Mouse (Mus musculus) adrenal gland, postnatal 4 days (tissue): ENCODE measurements around the gene Pa2g4. TPM values are rescaled to one million over a fixed set of nuclear protein-coding genes. Genes with fewer than 3 reads are reported as not detected.
A peak's percentile ranks its signal among the peaks of the same experiment; 100 is the strongest.

Source experiments
- DNase-seq, 2 experiments: peaks; one replicate each; pipeline ENCODE4 v3.0.0; 2021 to 2022; ENCODE audit warnings: low spot score in 2 of 2, mixed read lengths in 2 of 2
- total RNA-seq, 2 experiments: library from RNA; stranded (reverse); gene quantifications; 2 replicates each; pipeline ENCODE4 v1.2.3; 2021

Gene Pa2g4
- total RNA-seq, 2 experiments from 2014 or later, result 112 to 119 TPM

DNA sequence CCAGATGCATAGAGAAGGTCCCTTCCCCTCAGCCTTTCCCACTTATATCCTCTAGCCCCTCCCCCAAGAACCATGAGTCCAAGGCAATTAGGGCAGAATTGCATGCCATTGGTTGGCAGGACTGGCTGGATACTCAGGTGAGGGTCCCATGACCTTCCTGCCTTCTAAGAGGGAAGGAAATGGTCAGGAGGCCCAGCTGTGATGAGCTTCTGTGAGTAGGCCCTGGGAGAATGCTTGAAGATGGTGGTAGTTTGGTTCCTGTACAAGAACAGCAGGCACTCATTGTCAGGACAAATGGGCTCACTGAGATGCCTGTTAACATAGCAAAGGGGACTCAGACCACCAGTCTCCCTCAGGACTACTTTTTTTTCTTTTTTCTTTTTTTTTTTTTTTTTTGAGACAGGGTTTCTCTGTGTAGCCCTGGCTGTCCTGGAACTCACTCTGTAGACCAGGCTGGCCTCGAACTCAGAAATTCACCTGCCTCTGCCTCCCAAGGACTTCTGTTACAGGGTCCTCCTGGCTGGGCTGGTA is 27.4 kb downstream of the Pa2g4 start:
- DNase-seq, result no peak

DNA sequence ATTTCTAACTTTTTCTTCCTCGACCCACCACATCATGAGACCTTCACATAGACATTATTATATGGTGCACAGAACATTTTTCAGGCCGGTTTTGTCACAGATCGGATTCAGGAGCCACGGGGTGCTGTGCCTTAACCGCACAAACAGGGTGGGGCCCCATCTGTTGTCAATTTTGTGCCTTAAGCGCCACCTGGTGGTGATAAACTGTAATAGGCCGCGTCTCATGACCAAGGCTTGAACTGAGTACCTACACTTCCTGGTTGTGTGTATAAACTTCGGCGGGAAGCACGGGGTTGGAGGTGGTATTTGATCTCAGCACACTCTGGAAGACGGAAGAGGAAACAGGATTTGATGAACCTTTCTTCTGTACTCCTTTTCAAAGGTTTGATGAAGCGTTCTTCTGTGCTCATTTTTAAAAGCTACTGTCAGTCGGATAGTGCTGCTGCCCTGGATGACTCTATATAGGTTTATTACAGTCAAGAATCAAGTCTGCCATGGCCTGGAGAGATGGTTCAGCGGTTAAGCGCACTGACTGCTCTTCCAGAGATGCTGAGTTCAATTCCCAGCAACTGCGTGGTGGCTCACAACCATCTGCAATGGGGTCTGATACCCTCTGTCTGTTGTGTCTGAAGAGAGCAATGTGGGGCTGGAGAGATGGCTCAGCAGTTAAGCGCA is 29.4 kb downstream of the Pa2g4 start:
- DNase-seq, result peak; percentile 64 to 81

DNA sequence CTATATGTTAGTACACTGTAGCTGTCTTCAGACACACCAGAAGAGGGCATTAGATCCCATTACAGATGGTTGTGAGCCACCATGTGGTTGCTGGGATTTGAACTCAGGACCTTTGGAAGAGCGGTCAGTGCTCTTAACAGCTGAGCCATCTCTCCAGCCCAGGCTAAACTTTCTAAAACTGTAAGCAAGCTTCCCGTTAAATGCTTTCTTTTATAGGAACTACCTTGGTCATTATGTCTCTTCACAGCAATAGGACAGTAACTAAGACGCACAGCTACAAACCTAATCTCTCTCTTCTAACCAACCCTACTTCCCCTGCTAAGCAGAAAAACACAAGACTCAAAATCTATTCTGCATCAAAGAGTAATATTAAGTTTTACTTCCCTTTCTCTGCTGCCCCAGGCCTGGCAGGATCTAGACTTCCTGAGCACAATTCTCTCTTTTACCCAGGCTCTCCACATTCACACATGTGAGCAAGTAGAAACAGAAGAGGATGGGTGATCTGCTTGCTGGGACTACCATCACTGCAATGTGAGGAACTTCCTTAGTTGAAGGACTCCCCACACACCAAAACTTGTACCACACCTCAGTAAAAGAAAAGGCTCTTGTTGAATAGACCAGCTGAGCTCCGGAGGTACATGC is 30.0 kb downstream of the Pa2g4 start:
- DNase-seq, result no peak

DNA sequence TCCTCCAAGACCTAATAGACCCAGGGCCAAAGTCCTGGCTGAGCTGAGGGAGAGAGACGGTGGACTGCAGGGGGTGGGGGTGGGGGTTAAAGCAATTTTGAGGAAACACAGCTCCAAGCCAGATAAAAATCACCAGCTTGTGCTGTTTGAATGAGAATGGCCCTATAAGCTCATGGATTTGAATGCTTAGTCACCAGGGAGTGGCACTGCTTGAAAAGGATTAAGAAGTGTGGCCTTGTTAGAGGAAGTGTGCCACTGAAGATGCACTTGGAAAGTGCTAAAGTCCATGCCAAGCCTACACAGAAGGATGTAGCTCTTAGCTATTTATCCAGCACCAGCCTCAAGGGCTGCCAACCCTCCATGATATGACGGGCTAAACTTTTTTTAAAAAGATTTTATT is 30.6 kb downstream of the Pa2g4 start:
- DNase-seq, result no peak

DNA sequence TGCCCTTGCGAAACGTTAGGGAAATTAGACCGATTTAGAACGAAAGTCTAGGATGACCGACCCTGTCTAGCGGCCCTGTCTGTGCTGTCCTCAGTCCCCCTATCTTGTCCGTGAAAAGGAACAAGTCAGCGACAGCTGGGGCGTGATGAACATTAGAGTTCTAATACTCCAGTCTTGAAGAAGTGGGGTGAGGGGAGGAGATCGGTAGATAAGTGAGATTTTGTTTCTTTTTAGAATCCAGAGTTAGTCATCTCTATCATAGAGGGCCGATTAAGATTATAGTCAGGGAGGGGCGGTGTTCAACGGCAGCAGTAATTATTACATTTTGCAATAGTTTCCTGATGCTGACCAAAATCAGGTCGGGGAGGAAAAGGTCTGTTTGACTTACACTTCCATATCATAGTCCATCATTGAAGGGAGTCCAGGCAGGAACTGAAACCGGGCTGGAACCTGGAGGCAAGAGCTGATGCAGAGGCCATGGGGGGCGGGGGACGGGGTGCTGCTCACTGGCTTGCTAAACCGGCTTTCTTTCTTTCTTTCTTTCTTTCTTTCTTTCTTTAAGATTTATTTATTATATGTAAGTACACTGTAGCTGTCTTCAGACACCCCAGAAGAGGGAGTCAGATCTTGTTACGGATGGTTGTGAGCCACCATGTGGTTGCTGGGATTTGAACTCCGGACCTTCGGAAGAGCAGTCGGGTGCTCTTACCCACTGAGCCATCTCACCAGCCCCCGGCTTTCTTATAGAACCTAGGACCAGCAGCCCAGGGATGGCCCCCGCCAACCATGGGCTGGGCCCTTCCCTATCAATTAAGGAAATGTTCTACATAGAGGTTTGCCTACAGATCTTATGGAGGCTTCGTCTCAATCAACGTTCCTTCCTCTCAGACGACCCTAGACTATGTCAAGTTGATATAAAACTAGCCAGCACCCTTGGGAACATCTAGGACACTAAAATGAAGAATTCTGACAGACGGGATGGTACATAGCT is 39.1 kb downstream of the Pa2g4 start:
- DNase-seq, result no peak

DNA sequence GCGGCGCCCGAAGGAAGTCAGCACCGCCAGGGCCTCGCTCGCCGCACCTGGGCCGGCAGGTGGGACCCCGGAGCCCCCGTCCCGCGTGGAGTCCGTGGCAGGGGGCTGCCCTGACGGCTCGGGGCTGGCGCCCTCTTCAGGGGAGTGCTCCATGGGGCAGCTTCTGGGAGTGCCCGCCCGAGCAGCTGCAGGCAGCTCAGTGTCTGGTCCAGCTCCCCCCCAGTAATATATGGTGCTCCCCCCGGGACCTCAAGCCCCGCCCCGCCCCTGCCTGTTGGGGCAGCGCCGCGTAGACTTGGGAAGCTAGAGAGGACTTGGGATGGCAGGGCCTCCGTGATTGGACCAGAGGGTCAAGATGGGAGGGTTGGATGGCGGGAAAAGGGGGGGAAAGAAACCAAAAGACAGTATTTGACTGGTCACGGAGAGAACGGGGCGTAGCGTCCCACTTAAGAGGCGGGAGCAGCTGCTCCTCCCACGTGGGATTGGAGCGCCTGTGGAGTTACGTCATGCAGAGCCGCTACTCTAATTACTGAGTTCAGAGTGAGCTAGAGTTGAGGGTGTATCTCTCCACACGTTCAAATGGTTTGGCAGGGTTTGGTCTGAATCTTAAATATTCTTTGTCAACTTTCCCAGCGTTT is 40.0 kb downstream of the Pa2g4 start, which contains the start of gene Esyt1:
Gene Esyt1 (minus strand): TSS at position 201 of the 638 bp plus-strand sequence.
- DNase-seq, result peak; percentile 66 to 88

DNA sequence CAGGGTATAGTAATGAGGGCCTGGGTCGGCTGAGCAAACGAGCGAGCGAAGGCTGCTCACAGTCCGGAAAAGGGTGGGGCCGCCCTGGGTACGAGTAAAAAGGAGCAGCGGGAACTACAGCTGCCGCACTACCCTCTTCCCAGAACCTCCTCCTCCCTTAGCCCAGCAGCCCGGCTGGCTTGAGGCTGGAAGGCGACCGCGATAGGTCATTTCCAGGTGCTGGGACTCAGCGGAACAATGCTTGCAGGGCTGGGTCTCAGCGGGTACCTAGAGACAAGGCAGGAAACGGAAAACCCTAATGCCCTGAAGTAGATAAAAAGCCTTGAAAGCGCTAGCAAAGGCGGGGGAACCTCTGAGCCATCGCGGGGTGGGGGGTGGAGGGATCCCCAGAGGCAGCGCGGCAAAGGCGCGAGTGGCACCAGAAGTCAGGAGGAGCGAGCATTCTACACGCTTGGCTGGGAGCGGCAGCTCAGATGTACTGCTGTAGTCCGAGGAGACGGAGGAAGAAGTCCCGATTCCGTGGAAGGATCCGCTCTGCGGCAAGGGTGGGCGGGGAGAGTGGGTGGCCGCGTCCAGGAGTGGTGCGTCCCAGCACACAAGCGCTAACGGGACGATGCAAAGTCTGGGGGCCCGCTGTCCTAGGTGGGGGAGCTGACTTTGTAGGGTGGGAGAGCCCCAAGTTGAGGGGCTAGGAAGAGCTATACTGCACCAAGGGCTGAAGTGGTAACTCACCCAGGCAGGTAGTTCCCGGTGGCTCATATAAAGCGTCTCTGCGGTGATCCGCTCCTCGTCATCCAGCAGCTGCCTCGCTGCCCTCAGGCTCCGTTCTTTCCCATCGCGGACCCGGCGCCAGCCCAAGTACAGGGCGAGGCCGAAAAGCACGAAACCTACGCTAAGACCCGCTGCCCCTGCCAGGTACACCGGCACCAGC is 40.8 kb downstream of the Pa2g4 start:
- DNase-seq, result peak in 1 of 2 experiments; percentile 37

DNA sequence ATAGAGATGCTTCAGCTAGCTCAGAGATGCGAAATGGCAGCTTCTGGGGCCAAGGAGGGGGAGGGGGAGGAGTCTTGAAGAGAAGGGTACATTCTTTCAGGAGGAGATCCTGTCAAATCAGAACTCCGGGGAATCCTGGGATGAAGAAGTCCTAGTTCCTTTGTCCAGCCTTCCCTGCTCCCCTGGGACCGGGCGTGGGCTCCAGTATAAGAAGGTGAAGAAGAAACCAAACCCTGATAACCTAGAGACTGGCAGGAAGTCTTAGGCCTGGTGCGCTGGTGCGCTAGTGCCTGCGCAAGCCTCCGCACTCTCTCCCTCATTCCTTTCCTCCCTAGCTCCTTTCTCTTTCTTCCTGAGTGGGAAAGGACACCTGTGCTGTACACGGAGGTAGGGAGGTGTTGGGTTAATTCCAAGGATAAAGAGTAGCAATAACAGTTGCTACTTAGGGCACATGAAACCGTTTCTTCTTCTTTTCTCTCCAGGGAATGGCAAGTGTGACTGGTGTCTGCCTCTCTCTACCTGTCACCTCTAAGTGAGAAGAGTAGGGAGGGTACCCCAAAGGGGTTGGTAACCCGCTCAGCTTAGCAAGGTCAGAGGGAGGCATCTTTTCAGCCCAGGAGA is 41.6 kb downstream of the Pa2g4 start:
- no peak for DNase-seq

DNA sequence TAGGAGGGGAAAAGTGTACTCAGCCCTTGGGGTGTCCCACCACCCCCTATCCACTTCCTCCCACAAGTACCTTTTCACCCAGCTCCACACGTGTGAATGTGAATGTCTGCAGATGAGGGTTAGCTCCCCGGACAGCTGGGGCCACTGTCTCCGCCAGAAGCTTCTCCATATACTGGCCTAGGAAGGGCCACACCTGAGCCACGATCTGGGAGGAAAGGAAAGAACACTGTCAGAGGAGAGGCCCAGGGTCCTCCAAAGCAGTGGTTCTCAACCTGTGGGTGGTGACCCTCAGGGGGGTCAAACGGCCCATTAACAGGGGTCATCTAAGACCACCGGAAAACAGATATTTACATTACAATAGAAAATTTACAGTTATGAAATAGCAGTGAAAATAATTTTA is 43.4 kb downstream of the Pa2g4 start:
- DNase-seq, result no peak

DNA sequence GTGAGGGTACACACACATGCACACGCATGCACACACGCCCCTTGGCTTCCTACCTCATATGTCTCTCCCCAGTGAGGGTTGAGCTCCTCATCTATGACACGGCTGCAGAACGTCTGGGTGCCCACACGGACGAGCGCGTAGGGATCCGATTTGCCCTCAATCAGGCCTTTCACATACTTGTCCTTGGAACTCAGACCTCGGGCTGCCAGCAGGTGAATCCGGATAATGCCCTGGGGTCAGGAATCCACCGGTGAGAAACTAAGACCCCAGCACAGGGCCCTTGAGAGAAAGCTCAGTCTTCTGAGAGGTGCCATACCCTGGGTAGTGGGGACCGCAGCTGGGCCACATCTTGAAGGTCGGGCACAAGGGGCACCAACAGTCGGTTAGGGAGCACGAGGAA is 45.2 kb downstream of the Pa2g4 start:
- no peak for DNase-seq

DNA sequence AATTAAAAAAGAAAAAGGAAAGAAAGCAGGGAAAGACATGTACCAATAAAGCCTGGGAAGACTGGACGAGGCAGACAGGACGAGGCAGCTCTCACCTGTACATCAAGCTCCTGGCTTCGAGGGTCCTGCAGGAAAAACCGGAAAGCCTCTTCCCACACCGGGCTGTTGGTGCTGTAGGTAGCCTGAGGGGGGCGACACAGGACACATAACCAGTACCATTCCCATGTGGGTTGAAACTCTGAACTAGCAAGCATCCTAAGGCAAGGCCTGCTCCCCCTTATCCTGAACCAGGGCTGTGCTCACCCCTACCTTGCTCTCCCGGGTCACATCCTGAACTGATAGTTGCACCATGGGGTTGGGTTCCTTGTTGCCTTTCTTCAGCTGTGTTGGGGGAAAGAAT is 47.0 kb downstream of the Pa2g4 start:
- DNase-seq, result no peak

DNA sequence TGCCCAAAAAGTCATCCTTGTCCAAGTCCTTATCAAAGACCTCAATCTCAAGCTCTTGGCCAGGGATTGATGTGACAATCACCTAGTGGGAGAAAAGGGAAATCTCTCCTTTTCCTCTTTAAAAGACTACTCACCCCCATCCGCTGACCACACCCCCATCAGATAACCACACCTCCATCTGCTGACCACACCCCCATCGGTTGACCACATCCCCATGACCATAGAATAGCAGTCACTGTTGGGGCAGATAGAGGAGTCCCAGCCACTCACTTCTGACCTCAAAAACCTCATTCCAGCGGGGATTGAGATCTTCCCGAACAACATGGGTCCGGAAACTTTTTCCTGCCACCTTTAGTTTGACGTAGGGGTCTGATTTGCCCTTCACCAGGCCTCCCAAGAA is 49.1 kb downstream of the Pa2g4 start:
- no peak for DNase-seq

DNA sequence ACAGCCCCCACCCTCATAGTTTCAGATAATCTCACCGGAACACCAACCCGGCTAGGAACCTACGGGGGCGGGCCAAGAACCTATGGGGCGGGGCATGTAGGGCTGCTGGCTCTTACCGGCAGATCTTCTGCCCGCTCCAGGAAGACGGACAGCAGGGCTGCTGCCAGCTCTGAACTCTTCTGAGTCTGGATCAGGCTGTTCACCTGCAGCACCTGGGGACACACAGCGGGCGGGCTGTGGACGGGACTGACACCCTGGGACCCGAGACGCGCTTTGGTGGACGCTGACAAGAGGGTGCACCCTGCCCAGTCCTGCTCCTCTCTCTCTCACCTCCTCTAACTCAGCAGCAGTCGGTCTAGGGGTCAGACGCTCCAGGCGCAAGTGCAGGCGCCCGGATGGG is 49.8 kb downstream of the Pa2g4 start:
- DNase-seq, result no peak

DNA sequence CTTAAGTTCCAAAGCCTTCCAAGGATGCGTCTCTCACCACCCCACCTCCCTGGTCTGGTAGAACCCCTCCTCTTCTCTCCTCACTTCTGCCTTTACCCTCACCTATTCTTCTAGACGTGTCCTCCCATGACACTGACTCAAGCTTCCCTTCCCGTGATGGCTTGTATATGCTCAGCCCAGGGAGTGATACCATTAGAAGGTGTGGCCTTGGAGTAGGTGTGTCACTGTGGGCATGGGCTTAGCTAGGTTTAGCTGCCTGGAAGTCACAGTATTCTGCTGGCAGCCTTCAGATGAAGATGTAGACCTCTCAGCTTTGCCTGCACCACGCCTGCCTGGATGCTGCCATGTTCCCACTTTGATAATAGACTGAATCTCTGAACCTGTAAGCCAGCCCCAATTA is 50.7 kb downstream of the Pa2g4 start:
- DNase-seq, result no peak

DNA sequence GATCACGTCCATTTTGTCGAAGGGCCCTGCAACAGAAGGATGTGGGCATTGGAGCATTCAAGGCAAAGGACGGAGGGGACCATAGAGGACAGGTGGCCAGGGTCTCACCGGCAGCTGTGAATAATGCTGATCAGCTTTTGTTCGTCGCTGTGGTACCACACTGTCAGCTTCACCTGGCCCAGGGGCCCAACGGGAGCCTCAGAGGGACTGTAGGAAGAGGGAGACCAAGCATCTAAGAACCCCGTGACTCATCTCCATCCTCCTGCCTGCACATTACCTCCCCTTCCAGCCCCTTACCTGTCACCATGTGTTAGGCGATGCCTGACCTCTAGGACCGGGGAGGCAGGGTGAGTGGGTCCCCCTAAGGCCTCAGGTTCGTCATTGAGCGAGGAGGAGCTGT is 54.0 kb downstream of the Pa2g4 start:
- no peak for DNase-seq

DNA sequence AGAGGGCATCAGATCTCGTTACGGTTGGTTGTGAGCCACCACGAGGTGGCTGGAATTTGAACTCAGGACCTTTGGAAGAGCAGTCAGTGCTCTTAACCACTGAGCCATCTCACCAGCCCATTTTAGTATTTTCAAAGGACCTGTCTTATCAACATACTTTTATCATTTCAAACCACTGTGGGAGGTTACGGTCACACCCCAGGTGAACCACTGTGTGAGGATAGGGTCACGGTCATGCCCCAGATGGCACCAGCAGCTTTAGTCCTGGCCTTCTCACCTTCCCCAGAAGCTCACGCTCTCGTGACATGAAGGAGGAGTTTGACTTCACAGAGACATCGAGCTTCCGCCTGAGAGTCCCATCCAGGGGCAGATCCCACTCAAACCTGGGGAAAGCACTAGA is 54.6 kb downstream of the Pa2g4 start:
- DNase-seq, result no peak

DNA sequence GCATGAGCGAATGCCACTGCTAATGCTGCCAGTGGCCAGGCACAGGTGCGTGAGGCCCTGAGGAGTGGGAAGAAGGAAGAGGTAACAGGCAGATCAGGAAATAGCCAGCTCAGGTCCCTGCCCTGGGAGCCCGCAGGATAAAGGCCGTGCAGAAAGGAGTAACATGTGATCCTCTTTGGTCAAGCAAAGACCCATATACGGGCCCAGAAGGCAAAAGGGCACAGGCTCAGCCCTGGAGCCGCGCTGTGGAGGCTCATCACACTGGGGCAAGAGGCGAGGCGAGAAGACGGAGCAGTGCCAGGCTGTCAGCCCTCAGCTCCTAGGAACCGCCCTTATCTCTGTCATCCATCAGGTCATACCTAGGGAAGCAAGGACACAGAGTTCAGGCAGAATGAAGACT is 55.5 kb downstream of the Pa2g4 start:
- DNase-seq, result no peak

DNA sequence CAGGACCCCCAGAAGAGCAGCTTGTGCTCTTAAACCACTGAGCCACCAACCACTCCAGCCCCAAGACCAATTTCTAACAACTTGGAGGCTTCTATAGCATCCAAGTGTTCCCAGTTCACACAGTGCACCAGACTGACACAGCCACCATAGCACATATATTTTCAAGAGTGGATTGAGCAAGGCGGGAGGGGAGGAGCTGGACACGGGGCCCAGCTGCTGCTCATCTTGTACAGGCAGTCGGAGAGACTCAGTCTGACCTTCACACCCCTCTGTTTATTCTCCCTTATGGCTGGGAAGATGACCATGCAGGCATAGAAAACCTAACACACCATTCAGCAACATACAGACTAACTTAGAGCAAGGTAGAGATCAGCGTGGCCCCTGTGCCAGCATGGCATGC is 56.0 kb downstream of the Pa2g4 start:
- DNase-seq, result no peak

DNA sequence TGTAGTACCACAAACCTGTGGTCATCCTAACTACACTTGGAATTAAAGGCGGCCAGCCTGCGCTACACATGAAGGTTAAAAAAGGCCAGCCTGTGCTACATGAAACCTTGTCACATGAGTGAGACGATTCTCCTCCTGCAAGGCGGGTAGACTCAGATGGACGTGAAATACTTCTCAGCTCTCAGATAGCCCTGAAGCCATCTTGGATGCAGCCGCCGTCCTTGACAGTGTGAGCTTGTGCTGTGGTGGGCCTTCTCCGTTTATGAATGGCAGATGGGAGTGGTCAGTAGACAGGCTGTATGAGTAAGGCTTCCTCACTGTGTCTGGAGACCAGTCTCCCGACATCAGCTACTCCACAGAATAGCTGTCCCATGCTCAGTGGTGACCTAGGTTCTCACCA is 56.6 kb downstream of the Pa2g4 start:
- DNase-seq, result no peak

DNA sequence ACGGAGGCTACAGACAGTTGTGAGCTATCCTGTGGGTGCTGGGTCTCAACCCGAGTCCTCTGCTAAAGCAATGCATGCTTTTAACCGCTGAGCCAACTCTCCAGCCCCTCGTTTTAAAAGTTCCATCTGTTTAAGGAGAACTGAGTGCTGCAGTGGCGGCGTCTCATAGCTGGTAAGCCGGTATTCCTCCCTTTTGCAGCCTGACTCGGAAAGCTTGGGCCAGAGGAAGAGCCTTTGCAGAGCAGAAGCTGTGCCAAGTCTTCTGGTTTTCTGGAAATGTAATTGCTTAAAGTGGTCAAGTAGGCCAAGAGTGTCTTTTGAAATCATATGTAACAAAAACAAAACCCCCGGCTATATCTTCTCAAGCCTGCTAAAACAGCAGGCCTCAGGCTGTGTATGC is 57.5 kb downstream of the Pa2g4 start:
- DNase-seq, result no peak
